Mouse (Mus musculus): ENCODE data around the gene Pex5l.

The Pex5l gene

DNA sequence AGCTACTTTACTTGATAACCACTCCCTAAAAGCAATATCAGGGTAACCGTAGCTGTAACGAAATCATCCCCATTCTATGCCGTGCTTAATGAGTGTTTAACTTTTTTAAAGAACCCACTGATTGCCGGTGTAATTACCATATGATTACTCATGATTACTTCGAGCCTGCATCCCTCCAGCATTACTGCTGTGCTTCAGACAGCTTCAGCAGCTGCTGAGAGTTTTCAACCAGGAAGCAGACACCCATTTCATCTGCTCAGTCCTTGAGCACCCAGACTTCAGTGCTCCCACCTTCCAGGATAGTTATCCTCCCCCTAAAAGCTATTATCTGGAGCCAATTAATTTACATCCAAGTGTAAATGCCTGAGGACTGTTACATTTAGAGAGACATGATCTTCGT lies 218.9 kb downstream of the Pex5l start:
- no peak for DNase-seq

GRCm38 (mm10) chr3:32910071-32910551 lies 232.9 kb downstream of the Pex5l start:
- DNase-seq, result peak; percentile 55

GRCm38 (mm10) chr3:32908400-32908799 lies 234.6 kb downstream of the Pex5l start:
- DNase-seq, result no peak

GRCm38 (mm10) chr3:32905850-32906779 lies 236.9 kb downstream of the Pex5l start:
- no peak for DNase-seq

GRCm38 (mm10) chr3:32904599-32904998 lies 238.4 kb downstream of the Pex5l start:
- no peak for DNase-seq

- no peak for DNase-seq
These were observed 239.6 kb downstream of the Pex5l start for GRCm38 (mm10) chr3:32903462-32903861.

Data from right cerebral cortex, adult 18-20 months (tissue).